Mouse (Mus musculus) CD8-positive naive resting alpha-beta T cell, adult 2 months (primary cell): ENCODE results near the gene Itga2b.

Source experiments
- DNase-seq, 2 experiments: peaks; one replicate each; pipeline ENCODE4 v3.0.0; 2022; ENCODE audit warnings: low read depth in 2 of 2, low spot score in 2 of 2

Gene Itga2b

DNA sequence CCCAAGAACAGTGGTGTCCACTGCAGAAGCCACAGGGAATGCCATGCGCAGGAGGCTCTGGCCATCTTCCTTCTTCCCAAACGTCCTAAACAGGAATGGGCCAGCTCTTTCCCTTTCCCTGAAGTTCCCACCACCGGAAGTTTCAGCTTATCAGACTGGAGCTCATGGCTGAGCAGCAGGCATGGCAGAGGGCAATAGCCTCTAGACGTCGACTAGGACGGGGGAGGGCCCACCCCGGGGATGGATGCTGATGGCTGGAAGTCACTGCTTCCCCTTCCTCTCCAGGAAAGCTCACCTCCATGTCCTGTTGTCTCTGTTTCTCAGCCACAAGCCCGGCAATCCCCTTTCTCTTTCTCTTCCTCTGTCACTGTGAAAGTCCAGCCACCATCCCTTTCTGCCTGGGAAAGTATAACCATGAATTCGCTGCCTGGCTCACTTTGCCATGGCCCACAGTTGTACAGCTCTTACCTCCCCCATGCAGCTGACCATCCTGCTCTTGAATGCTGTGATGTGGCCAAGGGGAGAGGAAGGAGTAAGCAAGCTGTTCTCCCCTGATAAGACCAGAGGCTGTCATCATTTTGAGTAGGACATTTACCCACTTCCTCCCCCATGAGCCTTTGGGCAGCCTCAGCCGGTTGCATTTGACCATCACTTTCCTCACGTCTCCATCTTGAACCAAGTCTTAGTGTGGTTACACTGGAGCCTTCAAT is at the start of gene Itga2b:
Gene Itga2b (minus strand): TSS at position 475 of the 710 bp plus-strand sequence.
- no peak for DNase-seq

GRCm38 (mm10) chr11:102514793-102515424 is 45.0 kb upstream of the Itga2b start:
- DNase-seq = no peak

DNA sequence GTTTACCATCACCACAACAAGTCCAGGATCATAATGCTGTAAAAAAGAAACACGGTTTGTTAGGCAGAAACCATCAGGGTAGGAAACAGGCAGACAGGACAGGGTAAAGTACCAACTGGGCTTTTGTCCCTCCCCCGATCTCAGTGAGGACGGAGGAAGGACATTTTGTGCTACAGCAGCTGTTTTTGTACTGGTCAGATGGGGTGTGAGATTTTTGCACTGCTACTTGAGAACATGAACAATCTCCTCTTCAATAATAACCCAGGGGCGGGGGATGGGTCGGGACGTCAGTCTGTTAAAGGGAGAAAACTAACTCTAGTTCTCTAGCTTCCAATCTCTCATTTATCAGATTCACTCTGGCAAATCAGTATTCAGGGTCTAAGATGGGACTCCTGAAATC is 40.3 kb upstream of the Itga2b start:
- no peak for DNase-seq

GRCm38 (mm10) chr11:102496732-102497131 is 26.8 kb upstream of the Itga2b start:
- no peak for DNase-seq

DNA sequence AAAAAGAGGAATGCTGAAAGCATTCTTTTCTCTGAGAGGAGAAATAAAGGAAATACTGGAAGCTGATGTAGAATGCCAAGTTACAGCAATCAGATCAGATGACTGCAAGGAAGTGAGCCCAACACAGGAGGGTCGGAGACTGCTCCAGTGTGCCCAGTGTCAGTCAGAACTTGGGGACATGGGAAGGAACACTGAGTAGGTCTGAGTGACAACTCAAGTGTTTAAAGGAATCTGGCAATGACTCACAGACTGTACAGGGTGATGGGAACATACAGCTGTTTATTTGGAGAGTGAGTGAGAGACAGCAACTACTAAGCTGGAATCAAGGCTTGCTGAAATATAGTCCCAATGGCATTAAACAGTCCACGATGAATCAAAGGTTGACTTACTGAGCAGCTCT is 26.3 kb upstream of the Itga2b start:
- no peak for DNase-seq

DNA sequence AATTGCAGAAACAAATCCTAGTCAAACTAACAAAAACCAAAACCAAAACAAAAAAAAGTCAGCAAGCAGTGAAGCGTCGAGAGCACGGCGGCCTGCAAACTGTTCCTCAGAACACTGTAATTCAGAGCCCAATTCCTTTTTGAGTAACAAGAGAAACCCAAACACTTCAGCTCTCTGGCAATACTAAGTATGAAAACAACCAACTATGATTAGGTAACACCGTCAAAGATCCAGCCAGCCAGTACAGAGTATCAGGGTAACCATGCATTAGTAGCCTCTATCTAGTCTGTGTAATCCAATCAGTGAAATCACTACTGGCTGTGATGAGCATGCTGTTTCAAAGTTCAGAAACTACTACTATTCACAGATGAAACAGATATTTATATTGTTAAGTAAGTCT is 25.8 kb upstream of the Itga2b start:
- DNase-seq = no peak

DNA sequence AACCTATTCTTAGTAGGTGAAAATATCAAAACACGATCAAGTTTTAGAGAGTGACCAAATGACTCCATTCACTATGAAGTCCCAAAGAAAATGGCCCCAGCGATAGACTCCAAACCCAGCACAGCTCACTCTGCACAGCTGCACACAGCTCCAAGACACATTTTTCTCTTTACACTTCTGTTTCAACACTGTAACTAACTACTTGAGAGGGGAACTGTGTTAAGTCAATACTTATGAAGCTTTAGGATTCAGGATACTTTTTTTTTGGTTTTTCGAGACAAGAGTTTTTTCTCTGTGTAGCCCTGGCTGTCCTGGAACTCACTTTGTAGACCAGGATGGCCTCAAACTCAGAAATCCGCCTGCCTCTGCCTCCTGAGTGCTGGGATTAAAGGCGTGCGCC is 25.2 kb upstream of the Itga2b start:
- DNase-seq = no peak

- DNase-seq = no peak
Observed at GRCm38 (mm10) chr11:102494063-102494650, 24.2 kb upstream of the Itga2b start.

GRCm38 (mm10) chr11:102493241-102493640 is 23.3 kb upstream of the Itga2b start:
- DNase-seq = no peak

DNA sequence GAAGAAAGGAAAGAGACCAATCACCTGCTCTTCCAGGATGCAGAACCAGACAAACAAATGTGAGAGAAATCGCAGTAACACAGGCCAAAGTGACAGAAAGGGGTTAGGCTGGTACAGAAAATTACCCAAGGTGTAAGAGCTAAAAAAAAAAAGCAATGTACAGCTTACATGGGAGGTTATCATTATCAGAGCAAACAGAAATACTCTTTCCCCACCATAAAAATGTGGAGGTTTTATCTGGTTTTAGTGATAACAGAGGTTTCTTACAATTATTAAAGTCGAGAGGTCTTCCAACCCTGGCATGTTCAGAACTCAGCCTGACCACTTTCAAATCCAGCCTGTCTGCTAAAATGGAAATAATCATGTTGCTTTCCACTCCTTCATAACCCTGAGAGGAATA is 18.0 kb upstream of the Itga2b start:
- DNase-seq = no peak

DNA sequence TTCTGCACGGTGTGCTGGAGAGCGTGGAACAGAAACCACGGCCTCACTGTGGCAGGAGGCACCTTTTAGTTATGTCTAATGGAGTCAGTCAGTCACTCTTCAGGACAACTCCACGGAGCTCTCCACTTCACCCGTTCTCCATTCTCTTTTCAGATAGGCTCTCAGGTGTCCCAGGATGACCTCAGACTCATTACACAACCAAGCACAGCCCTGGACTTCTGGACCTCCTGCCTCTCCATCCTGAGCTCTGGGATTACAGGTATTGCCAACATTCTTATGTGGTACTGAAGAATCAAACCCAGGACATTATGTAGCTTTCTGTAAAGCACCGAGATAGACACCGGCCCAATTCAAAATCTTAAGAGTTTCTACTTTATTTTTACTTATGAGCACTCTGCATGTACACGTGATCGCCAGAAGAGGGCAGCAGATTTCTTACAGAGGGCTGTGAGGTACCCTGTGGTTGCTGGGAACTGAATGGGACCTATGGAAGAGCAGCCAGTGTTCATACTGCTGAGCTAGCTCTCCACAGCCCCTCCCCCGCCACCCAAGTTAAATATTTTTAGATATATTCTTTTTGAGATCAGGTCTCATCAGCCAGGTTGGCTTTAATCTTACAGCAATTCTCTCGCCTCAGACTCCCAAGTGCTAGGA is 16.9 kb upstream of the Itga2b start:
- DNase-seq = peak in 1 of 2 experiments; percentile 35

GRCm38 (mm10) chr11:102481779-102482178 is 11.9 kb upstream of the Itga2b start:
- no peak for DNase-seq

DNA sequence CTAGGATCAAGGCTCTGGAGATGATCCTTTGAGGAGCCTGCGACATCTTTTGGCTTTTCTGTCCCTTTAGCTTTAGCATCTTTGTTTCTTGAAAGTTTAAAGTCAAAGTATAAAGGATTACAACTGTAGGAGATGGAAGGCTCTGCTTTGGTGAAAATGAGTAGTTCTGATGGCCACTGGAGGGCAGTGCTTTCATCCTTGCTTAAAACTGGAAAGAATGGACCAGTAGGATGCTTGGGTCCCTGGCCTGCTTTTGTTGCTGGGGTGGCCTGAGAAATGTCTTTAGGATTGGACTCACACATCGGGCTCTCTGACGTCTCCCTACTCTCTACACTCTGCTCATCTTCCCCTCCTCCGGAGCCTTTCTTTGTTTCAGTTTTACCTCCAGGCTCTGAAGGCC is 11.0 kb upstream of the Itga2b start:
- no peak for DNase-seq

GRCm38 (mm10) chr11:102480111-102480510 is 10.2 kb upstream of the Itga2b start:
- DNase-seq = no peak

- DNase-seq = no peak
Observed at GRCm38 (mm10) chr11:102479581-102479980, 9.7 kb upstream of the Itga2b start.

DNA sequence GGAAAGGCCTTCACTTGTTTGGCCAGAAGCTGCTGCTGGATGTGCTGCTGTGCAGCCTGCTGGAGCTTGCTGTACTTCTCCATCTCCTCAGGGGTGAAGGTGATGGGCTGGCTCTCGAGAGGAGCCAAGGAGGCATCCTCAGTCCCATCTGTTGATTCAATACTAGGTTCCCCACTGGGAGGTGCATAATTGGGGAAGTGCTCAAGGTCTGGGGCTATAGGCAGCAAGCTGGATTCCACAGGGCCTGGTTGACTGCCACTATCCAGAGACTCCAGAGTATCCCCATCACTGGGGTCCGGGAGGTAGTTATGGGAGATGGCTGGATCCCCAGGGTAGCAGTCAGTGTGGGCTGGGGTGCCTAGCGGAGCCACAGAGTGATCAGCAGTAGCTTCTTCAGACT is 8.7 kb upstream of the Itga2b start:
- DNase-seq = no peak

GRCm38 (mm10) chr11:102475027-102475426 is 5.1 kb upstream of the Itga2b start:
- DNase-seq = no peak

DNA sequence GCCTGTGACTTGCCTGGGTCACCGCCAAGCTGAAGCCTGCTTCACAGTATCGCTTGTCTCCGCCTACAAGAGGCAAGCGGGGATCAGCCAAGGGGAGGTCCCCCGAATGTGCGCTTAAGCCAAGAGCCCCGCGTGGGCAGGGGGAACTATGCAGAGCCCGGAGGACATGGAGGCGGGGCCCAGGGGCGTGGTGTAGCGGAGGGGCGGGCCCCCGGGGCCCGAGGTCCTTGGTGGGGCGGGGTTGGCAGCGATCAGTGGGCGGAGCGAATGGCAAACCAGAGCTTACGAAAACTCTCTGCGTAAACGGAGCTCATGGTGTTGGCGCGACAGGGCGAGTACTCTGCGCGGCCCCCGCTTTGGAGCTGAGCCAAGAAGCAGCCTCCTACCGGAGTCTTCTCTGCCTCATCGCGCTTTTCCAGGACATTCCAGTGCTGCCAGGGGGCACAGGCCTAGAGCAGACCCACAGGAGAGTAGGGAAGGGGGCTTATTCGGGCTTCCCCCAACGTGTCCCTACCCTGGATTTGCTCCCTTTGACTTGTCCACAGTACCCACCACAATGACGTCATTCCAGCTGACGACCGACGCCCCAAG is 2.8 kb downstream of the Itga2b start:
- peak; percentile 79 to 90 for DNase-seq

DNA sequence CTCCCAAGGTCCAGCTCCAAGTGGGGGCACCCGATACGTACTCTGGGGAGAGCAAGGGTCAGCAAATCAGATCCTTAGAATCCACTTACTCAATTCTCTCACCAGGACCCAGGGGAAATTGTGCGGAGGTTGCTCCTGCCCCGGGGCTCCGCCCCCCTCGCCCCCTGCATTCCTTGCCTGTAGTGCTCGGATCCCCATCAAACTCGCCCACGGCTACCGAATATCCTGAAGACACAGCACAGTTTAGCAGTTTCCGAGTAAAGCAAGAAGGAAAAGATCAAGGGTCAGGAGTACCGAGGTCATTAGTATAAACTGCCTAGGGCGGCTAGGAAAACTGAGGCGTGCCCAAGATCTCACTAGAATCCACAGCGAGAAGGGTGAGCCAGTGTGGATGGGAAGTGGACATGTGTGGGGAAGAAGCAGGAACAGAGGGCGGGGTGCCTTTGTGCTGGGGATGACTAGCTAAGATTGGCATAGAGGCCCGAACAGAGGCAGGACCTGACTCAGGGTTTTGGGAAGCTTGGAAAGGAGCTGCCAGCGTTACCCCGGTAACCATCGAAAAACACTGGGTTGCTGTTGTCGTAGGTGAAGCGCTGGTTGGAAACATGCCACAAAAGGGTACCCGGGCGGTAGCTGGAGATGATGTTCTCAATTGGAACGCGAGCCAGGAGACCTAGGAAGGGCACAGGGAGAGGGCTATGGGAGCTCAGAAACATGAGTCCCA is 4.0 kb downstream of the Itga2b start:
- DNase-seq = no peak

DNA sequence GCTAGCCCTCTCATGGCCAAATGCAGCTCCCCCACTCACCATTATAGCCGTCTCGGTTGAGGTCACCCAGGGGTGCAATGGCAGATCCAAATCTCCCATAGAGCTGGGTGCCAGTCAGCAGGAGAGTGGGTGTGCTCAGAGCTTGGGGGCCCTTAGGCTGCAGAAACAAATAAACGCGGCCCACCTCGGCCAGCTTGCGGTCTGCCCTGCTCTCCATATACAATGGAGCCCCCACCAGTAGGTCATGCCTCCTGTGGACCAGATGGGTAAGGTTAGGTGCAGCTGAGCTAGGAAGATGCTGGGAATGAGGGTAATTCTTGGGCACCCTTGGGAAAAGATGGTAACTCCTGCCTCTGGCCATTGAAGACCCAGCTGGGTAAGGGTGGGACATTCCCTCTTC is 5.0 kb downstream of the Itga2b start:
- DNase-seq = no peak

- DNase-seq = no peak
Observed at GRCm38 (mm10) chr11:102461764-102462163, 8.2 kb downstream of the Itga2b start.
